Mouse (Mus musculus): ENCODE data around the gene Prkaca.

- TF ChIP-seq GATA1 (IDR thresholded peaks at IDR 0.05; ENCODE audit: low read length) (no peak), TAL1 (IDR thresholded peaks at IDR 0.05; ENCODE audit: low read length) (no peak)
These were observed 24.0 kb downstream of the Prkaca start for GRCm38 (mm10) chr8:83996567-83997505.

Data from erythroblast, embryonic 14.5 days (primary cell).